Mouse (Mus musculus) cortical plate, adult 2 months (tissue): ENCODE results near the gene Ipo7.

Experiments
- CTCF ChIP-seq: fragments of 200-500 bp; IDR thresholded peaks from 2 replicates; pipeline ENCODE4 v1.5.1; 2011; ENCODE audit warnings: mild to moderate bottlenecking, control low read depth, low read length; ENCODE audit not compliant: insufficient read depth; ENCODE audit errors: extremely low read depth
- POLR2A ChIP-seq: fragments of 200-500 bp; IDR thresholded peaks from 2 replicates; pipeline ENCODE4 v1.6.1; 2011; ENCODE audit warnings: mild to moderate bottlenecking, low read length, control low read depth; ENCODE audit not compliant: insufficient read depth; ENCODE audit errors: extremely low read depth

DNA sequence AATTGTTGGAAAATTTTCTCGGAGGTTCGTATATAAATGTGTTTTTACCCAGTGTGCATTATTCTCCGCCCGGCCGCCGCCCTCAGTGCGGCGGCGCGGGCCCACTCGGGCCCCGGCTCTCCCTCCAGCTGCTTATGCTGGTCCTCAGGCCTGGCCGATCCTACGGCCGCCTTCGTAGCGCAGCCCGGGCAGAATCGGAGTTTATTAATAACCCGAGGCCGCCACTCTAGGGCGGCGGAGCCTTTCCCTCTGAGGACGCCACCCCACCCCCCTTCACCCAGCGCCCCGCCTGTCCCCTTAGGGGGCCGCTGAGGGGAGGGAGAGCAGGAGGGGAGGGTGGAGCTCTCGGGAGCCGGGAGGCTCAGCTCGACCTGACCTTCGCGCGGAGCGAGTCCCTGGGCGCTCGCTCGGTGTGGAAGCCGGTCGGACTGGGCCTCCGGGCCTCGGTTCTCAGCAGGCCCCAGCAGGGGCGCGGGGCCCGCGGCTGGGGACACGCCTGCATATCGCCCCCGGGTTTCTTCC lies 43.7 kb downstream of the Ipo7 start:
- TF ChIP-seq POLR2A (peak; percentile 57; the same call in 1 of the 2 replicates), CTCF (no peak)
